Comparison of ENCODE assay signal across 8 mouse cellular contexts in the genomic region with DNA sequence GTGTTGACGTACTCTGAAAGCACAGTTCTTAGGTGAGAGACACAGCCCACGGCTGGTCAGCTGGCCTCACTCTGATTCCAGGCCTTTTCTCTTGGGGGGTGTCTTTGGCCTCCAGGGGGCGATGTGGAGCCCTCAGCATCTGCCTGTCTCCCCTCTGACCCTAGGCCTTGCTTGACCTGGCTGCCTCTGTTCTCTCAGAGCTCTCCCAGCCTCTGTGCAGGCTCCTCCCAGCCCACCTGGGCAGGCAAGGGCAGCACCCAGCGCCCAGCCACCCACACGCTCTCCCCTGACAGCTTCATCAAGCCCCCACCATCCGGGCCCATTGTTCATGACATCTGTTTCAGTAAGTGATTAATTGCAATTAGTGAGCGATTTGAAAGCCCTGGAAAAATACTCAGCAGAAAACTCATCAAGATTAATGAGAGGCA.
DNase-seq lines count a peak whose midpoint lies in the region.

No protein-coding gene starts in this region.

- intact Hi-C loops in heart, postnatal 25 days (cut with DNase I), result loop anchor here (5.0 kb wide), 1 partner anchor 63 kb away; no protein-coding TSS in a partner anchor
- intact Hi-C loops in heart, postnatal 10 days (cut with DNase I), result loop anchor here (5.0 kb wide), 1 partner anchor 103 kb away; no protein-coding TSS in a partner anchor
- intact Hi-C loops in left cerebral cortex, postnatal 36 days (cut with DNase I), result no loop called here

- DNase-seq in heart, adult 8-10 months (ENCODE audit: low spot score), result peak; percentile 47
- DNase-seq in heart, postnatal 25 days (ENCODE audit: low spot score), result no peak
- DNase-seq in ES-CJ7 (ENCODE audit: low read depth, low spot score), result peak; percentile 77
- DNase-seq in cerebellum, postnatal 10 days, result peak; percentile 60 to 64
- DNase-seq in heart, postnatal 10 days, result peak; percentile 40 to 64
- peak; percentile 55 to 71 for DNase-seq in lung, adult 18-20 months
- DNase-seq in spleen, postnatal 10 days (ENCODE audit: low spot score in 2 of 2), result peak; percentile 72 to 84
- no peak for DNase-seq in left cerebral cortex, postnatal 36 days (ENCODE audit: low spot score in 2 of 2)

Comparison
In these comparisons a context has a peak if more than half of its experiments do, and no peak if none do; other contexts are left out.
1. DNase-seq: peak in heart, adult 8-10 months (single experiment), ES-CJ7 (single experiment), cerebellum, postnatal 10 days (2 of 2), heart, postnatal 10 days (2 of 2), lung, adult 18-20 months (2 of 2) and spleen, postnatal 10 days (2 of 2); none in heart, postnatal 25 days (single experiment) and left cerebral cortex, postnatal 36 days (0 of 2).